Mouse (Mus musculus) intestine, postnatal 0 days (tissue): ENCODE data around the gene Itga7. TPM values are rescaled to one million over a fixed set of nuclear protein-coding genes. Genes with fewer than 3 reads are reported as not detected.

Experiments
- ATAC-seq: fragments of 200-750 bp; cut with Nextera tagmentation; 2 replicates; pipeline ENCODE4 v1.8.0; 2017; ENCODE audit warnings: mild to moderate bottlenecking, moderate TSS enrichment, moderate library complexity
- H3K27ac ChIP-seq: fragments of 300-500 bp; sonication (generic); 2 replicates; pipeline ENCODE4 v1.5.1; 2014; ENCODE audit warnings: mild to moderate bottlenecking, low read depth, low read length, moderate library complexity
- H3K27me3 ChIP-seq: fragments of 300-500 bp; sonication (generic); replicated peaks from 2 replicates; pipeline ENCODE4 v1.6.1; 2014; ENCODE audit warnings: low read length, mixed read lengths; ENCODE audit not compliant: control insufficient read depth, insufficient read depth
- H3K36me3 ChIP-seq: fragments of 300-500 bp; sonication (generic); 2 replicates; pipeline ENCODE4 v1.6.1; 2014; ENCODE audit warnings: mild to moderate bottlenecking, moderate library complexity; ENCODE audit not compliant: control insufficient read depth, insufficient read depth
- H3K4me1 ChIP-seq: fragments of 300-500 bp; sonication (generic); replicated peaks from 2 replicates; pipeline ENCODE4 v1.6.1; 2014; ENCODE audit warnings: antibody characterized with exemption, low read length, mixed read lengths; ENCODE audit not compliant: control insufficient read depth, insufficient read depth
- H3K4me2 ChIP-seq: fragments of 300-500 bp; sonication (generic); replicated peaks from 2 replicates; pipeline ENCODE4 v1.6.1; 2014; ENCODE audit warnings: low read depth, mild to moderate bottlenecking, moderate library complexity
- H3K4me3 ChIP-seq: fragments of 300-500 bp; sonication (generic); 2 replicates; pipeline ENCODE4 v1.5.1; 2014; ENCODE audit warnings: low read depth, low read length
- H3K9ac ChIP-seq: fragments of 300-500 bp; sonication (generic); 2 replicates; pipeline ENCODE4 v1.6.1; 2014; ENCODE audit warnings: mild to moderate bottlenecking, low read depth, low read length
- H3K9me3 ChIP-seq: fragments of 300-500 bp; sonication (generic); 2 replicates; pipeline ENCODE4 v1.6.1; 2016; ENCODE audit warnings: mixed run types; ENCODE audit not compliant: control insufficient read depth
- CTCF ChIP-seq: sonication (generic); IDR thresholded peaks from 2 replicates; pipeline ENCODE4 v1.5.1; 2016; ENCODE audit warnings: low read depth, mild to moderate bottlenecking, control low read depth, antibody characterized with exemption, moderate library complexity
- WGBS: fragments of 180-500 bp; shearing (Covaris S2); extraction: QIAGEN DNeasy Blood & Tissue Kit; methylation state at CpG from one replicate; pipeline ENCODE4 v1.1.7; 2014; 5-methylcytosine and 5-hydroxymethylcytosine counted together
- polyA plus RNA-seq: library from polyadenylated mRNA; unstranded; fragments of >200 nt; fragmentation: Nextera tagmentation; extraction: Ambion mirVana; gene quantifications from 2 replicates; pipeline ENCODE4 v1.2.1, GENCODE M21; 2015

Gene Itga7
- polyA plus RNA-seq, 1 experiment from 2014 or later: 3.1 TPM

GRCm38 (mm10) chr10:128915550-128915949, 18.1 kb upstream of the Itga7 start:
- ATAC-seq: no peak
- TF ChIP-seq CTCF: peak; percentile 58
- Histone ChIP-seq H3K4me1 (0 out of 2 replicates have a peak, but pooled peaks cover 12% of the 10 kb centered on the region), H3K27ac (no peak overlapping the region), H3K4me3 (no peak overlapping the region), H3K9me3 (no peaks in the 10 kb centered on the region), H3K36me3 (peaks cover 66% of the 10 kb centered on the region), H3K4me2 (no peak overlapping the region), H3K9ac (no peak overlapping the region), H3K27me3 (no peaks in the 10 kb centered on the region)
- 74% methylated on average over 2 of the region's 2 CpGs for WGBS

- Histone ChIP-seq H3K27me3 (no peaks in the 10 kb centered on the region), H3K36me3 (peaks cover 62% of the 10 kb centered on the region), H3K4me3 (no peak overlapping the region), H3K4me1 (0 out of 2 replicates have a peak, but pooled peaks cover 12% of the 10 kb centered on the region), H3K27ac (no peak overlapping the region), H3K9ac (no peak overlapping the region), H3K9me3 (no peaks in the 10 kb centered on the region), H3K4me2 (no peak overlapping the region)
- no peak for ATAC-seq
- 86% methylated on average over 3 of the region's 3 CpGs for WGBS
- no peak for TF ChIP-seq CTCF
These were observed 17.0 kb upstream of the Itga7 start for GRCm38 (mm10) chr10:128916665-128917064.

GRCm38 (mm10) chr10:128917400-128917799, 16.2 kb upstream of the Itga7 start:
- Histone ChIP-seq H3K27ac (no peak overlapping the region), H3K36me3 (peaks cover 59% of the 10 kb centered on the region)
- 84% methylated on average over 6 of the region's 6 CpGs for WGBS

GRCm38 (mm10) chr10:128918246-128918645, 15.4 kb upstream of the Itga7 start:
- no peak overlapping the region for H3K9ac ChIP-seq
- H3K36me3 ChIP-seq: peaks cover 53% of the 10 kb centered on the region
- H3K4me2 ChIP-seq: 0 out of 2 replicates have a peak overlapping the region, but pooled peaks have one; percentile 13
- 0 out of 2 replicates have a peak, but pooled peaks cover 17% of the 10 kb centered on the region for H3K4me1 ChIP-seq
- WGBS: 80% methylated on average over 7 of the region's 7 CpGs
- no peaks in the 10 kb centered on the region for H3K27me3 ChIP-seq
- no peak overlapping the region for H3K4me3 ChIP-seq
- no peak for ATAC-seq
- peak overlapping the region; percentile 78; the same call in 1 of the 2 replicates for H3K27ac ChIP-seq
- no peak for TF ChIP-seq CTCF
- H3K9me3 ChIP-seq: no peaks in the 10 kb centered on the region

More at GRCm38 (mm10) chr10:128917400-128917799, 16.2 kb upstream of the Itga7 start:
- no peak for ATAC-seq
- Histone ChIP-seq H3K4me3 (no peak overlapping the region), H3K9me3 (no peaks in the 10 kb centered on the region), H3K4me2 (no peak overlapping the region), H3K9ac (no peak overlapping the region), H3K27me3 (no peaks in the 10 kb centered on the region), H3K4me1 (0 out of 2 replicates have a peak, but pooled peaks cover 13% of the 10 kb centered on the region)
- no peak for TF ChIP-seq CTCF

- 14% methylated on average over 6 of the region's 6 CpGs for WGBS
- Histone ChIP-seq H3K4me2 (peak overlapping the region; percentile 9; the same call in 1 of the 2 replicates), H3K36me3 (peaks cover 46% of the 10 kb centered on the region), H3K9ac (0 out of 2 replicates have a peak overlapping the region, but pooled peaks have one; percentile 22), H3K4me3 (no peak overlapping the region), H3K4me1 (peaks cover 21% of the 10 kb centered on the region), H3K9me3 (no peaks in the 10 kb centered on the region), H3K27ac (peak overlapping the region; percentile 78), H3K27me3 (no peaks in the 10 kb centered on the region)
- ATAC-seq: peak; percentile 63
- no peak for TF ChIP-seq CTCF
These were observed 14.4 kb upstream of the Itga7 start for GRCm38 (mm10) chr10:128919203-128919631.

- no peak for TF ChIP-seq CTCF
- no peak overlapping the region for H3K27ac ChIP-seq
- 78% methylated on average over 7 of the region's 7 CpGs for WGBS
- H3K36me3 ChIP-seq: peaks cover 38% of the 10 kb centered on the region
- H3K9ac ChIP-seq: no peak overlapping the region
- peaks cover 21% of the 10 kb centered on the region for H3K4me1 ChIP-seq
- ATAC-seq: no peak
- H3K4me3 ChIP-seq: no peak overlapping the region
- H3K4me2 ChIP-seq: 0 out of 2 replicates have a peak overlapping the region, but pooled peaks have one; percentile 9
- no peaks in the 10 kb centered on the region for H3K9me3 ChIP-seq
- no peaks in the 10 kb centered on the region for H3K27me3 ChIP-seq
These were observed 13.7 kb upstream of the Itga7 start for GRCm38 (mm10) chr10:128919966-128920365.
